Mouse (Mus musculus) cerebellum, adult 2 months (tissue): Measurements from ENCODE around the gene Psma5.

Source experiments
- CTCF ChIP-seq: fragments of 200-500 bp; IDR thresholded peaks from 2 replicates; pipeline ENCODE4 v1.5.1; 2011; ENCODE audit warnings: low read depth, mild to moderate bottlenecking, control low read depth, low read length, moderate library complexity, borderline replicate concordance; ENCODE audit not compliant: insufficient read depth
- POLR2A ChIP-seq: fragments of 200-500 bp; IDR thresholded peaks from 2 replicates; pipeline ENCODE4 v1.6.1; 2011; ENCODE audit warnings: low read length, control low read depth, borderline replicate concordance; ENCODE audit not compliant: insufficient read depth

DNA sequence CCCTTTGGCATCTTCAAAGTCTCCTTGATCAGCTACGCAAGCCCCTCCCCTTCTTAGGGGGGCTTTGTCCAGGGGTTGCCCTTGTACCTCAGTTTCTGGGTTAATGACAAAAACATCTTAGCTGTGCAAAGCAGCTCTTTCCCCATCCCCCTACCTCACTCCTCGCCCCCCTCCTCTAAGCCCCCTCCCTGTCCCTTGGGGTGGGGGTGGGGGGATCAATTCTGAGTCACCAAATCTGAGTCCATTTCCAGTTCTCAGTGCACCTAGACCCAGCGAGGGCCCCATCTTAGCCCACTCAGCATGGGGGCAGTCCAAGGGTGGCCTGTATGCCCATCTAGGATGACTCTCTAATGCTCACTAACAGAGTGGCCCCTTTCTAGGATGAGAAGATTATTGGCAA is 47.7 kb upstream of the Psma5 start:
- no peak for TF ChIP-seq POLR2A
- no peak for TF ChIP-seq CTCF
